Mouse (Mus musculus): ENCODE data around the gene Sik1. TPM values are rescaled to one million over a fixed set of nuclear protein-coding genes. Genes with fewer than 3 reads are reported as not detected.

The Sik1 gene
- polyA plus RNA-seq, 1 experiment: 9.3 TPM

DNA sequence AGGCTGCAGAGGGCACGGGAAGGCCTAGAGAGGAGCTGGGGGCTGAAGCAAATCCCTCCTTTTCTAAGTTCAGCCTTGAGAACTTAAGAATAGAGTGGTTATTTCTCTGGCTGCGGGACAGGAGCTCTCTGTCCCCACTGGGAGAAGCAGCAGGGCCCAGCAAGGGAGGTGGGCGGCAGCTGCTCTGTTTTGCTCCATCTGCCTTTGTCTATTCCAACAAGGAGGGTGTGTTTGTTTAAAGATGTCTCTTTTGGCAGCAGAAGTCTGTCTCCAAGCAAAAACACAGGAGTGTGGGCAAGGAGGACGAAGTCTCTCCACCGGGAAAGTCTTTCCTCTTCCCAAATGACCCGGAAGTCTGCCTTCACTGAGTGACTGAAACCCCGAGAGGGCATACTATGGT is 18.8 kb downstream of the Sik1 start:
- TF ChIP-seq MAX (IDR thresholded peaks at IDR 0.05): no peak
- TF ChIP-seq MYOG (IDR thresholded peaks at IDR 0.05; ENCODE audit: control insufficient read depth, extremely low read depth, insufficient read length): no peak
- no peak for TF ChIP-seq USF1 (IDR thresholded peaks at IDR 0.05; ENCODE audit: low read depth)
- no peak for TF ChIP-seq CEBPB (IDR thresholded peaks at IDR 0.05; ENCODE audit: low read depth)
- no peak for TF ChIP-seq CTCF (IDR thresholded peaks at IDR 0.05; ENCODE audit: control insufficient read depth, insufficient read depth, insufficient read length)
- Histone ChIP-seq H3K36me3 (ENCODE audit: control insufficient read depth, insufficient read depth) (no peaks in the 10 kb centered on the region), H3K79me3 (ENCODE audit: low read depth) (no peaks in the 10 kb centered on the region), H3K27me3 (ENCODE audit: control insufficient read depth, insufficient read depth, insufficient read length) (no peaks in the 10 kb centered on the region), H3K79me2 (ENCODE audit: control insufficient read depth, insufficient read depth) (no peaks in the 10 kb centered on the region), H3ac (ENCODE audit: control insufficient read depth, insufficient read length, low read depth) (no peak overlapping the region), H3K4me3 (ENCODE audit: insufficient read depth, poor library complexity, severe bottlenecking) (no peak overlapping the region)

DNA sequence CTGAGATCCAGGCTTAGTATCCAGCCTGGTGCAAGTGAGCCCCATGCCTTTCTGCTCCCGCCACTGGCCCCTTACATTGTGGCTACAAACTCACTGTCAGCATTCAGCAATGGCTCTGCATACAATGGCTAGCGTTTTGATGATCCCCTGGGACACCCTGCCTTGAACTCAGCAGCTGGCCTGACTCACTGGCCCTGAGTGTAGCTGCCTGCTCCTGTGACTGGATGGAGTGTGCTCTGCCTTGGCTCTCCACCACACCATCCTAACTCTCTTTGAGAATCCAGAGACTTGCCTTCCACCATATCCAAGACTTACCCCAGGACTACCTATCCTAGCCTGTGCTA is 19.4 kb downstream of the Sik1 start:
- Histone ChIP-seq H3K79me2 (ENCODE audit: control insufficient read depth, insufficient read depth) (no peaks in the 10 kb centered on the region), H3K36me3 (ENCODE audit: control insufficient read depth, insufficient read depth) (no peaks in the 10 kb centered on the region), H3K79me3 (ENCODE audit: low read depth) (no peaks in the 10 kb centered on the region), H3K4me3 (ENCODE audit: insufficient read depth, poor library complexity, severe bottlenecking) (no peak overlapping the region), H3K27me3 (ENCODE audit: control insufficient read depth, insufficient read depth, insufficient read length) (no peaks in the 10 kb centered on the region), H3ac (ENCODE audit: control insufficient read depth, insufficient read length, low read depth) (no peak overlapping the region)
- no peak for TF ChIP-seq CEBPB (IDR thresholded peaks at IDR 0.05; ENCODE audit: low read depth)
- TF ChIP-seq MYOD1 (IDR thresholded peaks at IDR 0.05; ENCODE audit: control insufficient read depth, insufficient read length, low read depth): peak; percentile 55

- Histone ChIP-seq H3K79me2 (ENCODE audit: control insufficient read depth, insufficient read depth) (no peaks in the 10 kb centered on the region), H3ac (ENCODE audit: control insufficient read depth, insufficient read length, low read depth) (no peak overlapping the region), H3K36me3 (ENCODE audit: control insufficient read depth, insufficient read depth) (no peaks in the 10 kb centered on the region), H3K27me3 (ENCODE audit: control insufficient read depth, insufficient read depth, insufficient read length) (no peaks in the 10 kb centered on the region), H3K79me3 (ENCODE audit: low read depth) (no peaks in the 10 kb centered on the region), H3K4me3 (ENCODE audit: insufficient read depth, poor library complexity, severe bottlenecking) (no peak overlapping the region)
- TF ChIP-seq MYOD1 (IDR thresholded peaks at IDR 0.05; ENCODE audit: control insufficient read depth, insufficient read length, low read depth) (no peak), CEBPB (IDR thresholded peaks at IDR 0.05; ENCODE audit: low read depth) (no peak), MYOG (IDR thresholded peaks at IDR 0.05; ENCODE audit: control insufficient read depth, extremely low read depth, insufficient read length) (no peak), MAX (IDR thresholded peaks at IDR 0.05) (no peak), USF1 (IDR thresholded peaks at IDR 0.05; ENCODE audit: low read depth) (no peak), CTCF (IDR thresholded peaks at IDR 0.05; ENCODE audit: control insufficient read depth, insufficient read depth, insufficient read length) (no peak), FOSL1 (IDR thresholded peaks at IDR 0.05; ENCODE audit: insufficient read depth, low read length, poor library complexity, severe bottlenecking) (no peak)
Observed at GRCm38 (mm10) chr17:31835528-31836263, 19.9 kb downstream of the Sik1 start.

DNA sequence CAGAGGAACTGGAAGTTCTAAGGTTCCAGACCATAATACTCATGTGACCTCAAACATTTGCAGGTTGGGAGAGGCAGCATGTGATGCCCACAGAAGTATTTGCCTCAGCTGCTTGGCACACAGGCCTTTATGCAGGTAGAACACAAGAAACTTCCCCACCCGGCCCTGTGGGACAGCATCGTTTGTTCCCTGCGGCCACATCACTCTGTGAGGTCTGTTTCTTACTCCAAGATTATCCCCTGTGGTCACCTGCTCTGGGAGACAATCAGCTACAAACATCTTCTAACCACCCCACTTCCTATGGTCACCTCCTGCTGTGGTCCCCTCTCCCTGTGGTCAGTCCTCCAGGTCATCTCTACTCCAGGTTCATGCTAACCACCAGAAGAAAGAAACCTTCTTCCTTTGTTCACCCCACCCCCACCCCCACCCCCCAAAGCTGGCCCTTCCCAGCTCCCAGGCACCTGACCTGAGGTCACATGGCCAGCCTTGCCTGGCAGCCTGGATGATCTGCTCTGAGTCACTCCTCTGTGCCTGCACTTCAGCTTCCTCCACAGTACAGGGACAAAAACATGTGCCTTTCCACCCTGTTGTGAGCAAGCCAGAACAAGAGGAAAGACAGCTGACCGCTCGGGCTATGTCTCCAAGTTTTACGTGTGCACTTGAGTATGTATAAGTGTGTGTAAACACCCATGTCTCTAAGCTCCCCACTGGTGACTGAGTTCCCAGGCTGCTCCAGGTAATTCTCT is 21.1 kb downstream of the Sik1 start:
- TF ChIP-seq CTCF (IDR thresholded peaks at IDR 0.05; ENCODE audit: control insufficient read depth, insufficient read depth, insufficient read length) (no peak), MYOG (IDR thresholded peaks at IDR 0.05; ENCODE audit: control insufficient read depth, extremely low read depth, insufficient read length) (no peak), MAX (IDR thresholded peaks at IDR 0.05) (no peak), CEBPB (IDR thresholded peaks at IDR 0.05; ENCODE audit: low read depth) (no peak), USF1 (IDR thresholded peaks at IDR 0.05; ENCODE audit: low read depth) (peak; percentile 79)
- H3K27me3 ChIP-seq (ENCODE audit: control insufficient read depth, insufficient read depth, insufficient read length): no peaks in the 10 kb centered on the region

DNA sequence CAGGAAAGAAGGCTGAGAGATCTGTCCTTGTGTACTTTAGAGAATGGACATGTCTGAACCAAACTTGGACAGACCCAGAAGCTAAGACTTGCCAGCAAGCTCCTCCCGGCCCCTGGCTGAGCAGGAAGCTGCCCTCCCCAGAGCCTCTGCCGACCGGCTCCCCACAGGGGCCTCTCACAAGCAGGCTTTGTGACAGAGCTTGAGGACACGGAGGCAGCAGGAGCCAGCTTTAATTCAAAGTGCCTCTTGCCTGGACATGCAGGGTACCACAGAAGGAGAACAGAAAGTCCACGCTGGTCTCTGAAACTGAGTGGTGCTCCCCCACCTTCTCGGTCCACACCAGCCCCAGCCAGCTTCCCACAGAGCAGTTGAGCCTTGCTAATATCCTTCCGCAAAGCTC is 21.9 kb downstream of the Sik1 start:
- Histone ChIP-seq H3K79me3 (ENCODE audit: low read depth) (no peaks in the 10 kb centered on the region), H3K36me3 (ENCODE audit: control insufficient read depth, insufficient read depth) (no peaks in the 10 kb centered on the region)
- no peak for TF ChIP-seq USF1 (IDR thresholded peaks at IDR 0.05; ENCODE audit: low read depth)
- no peak for TF ChIP-seq FOSL1 (IDR thresholded peaks at IDR 0.05; ENCODE audit: insufficient read depth, low read length, poor library complexity, severe bottlenecking)
- TF ChIP-seq CTCF (IDR thresholded peaks at IDR 0.05; ENCODE audit: control insufficient read depth, insufficient read depth, insufficient read length): no peak
- no peak for TF ChIP-seq MAX (IDR thresholded peaks at IDR 0.05)
- no peak for TF ChIP-seq CEBPB (IDR thresholded peaks at IDR 0.05; ENCODE audit: low read depth)
- no peak for TF ChIP-seq MYOG (IDR thresholded peaks at IDR 0.05; ENCODE audit: control insufficient read depth, extremely low read depth, insufficient read length)
- TF ChIP-seq MYOD1 (IDR thresholded peaks at IDR 0.05; ENCODE audit: control insufficient read depth, insufficient read length, low read depth): no peak

More for the DNA sequence above, 21.1 kb downstream of the Sik1 start:
- no peaks in the 10 kb centered on the region for H3K36me3 ChIP-seq (ENCODE audit: control insufficient read depth, insufficient read depth)
- no peak overlapping the region for H3K4me3 ChIP-seq (ENCODE audit: insufficient read depth, poor library complexity, severe bottlenecking)
- H3ac ChIP-seq (ENCODE audit: control insufficient read depth, insufficient read length, low read depth): no peak overlapping the region
- no peaks in the 10 kb centered on the region for H3K79me3 ChIP-seq (ENCODE audit: low read depth)
- no peaks in the 10 kb centered on the region for H3K79me2 ChIP-seq (ENCODE audit: control insufficient read depth, insufficient read depth)

DNA sequence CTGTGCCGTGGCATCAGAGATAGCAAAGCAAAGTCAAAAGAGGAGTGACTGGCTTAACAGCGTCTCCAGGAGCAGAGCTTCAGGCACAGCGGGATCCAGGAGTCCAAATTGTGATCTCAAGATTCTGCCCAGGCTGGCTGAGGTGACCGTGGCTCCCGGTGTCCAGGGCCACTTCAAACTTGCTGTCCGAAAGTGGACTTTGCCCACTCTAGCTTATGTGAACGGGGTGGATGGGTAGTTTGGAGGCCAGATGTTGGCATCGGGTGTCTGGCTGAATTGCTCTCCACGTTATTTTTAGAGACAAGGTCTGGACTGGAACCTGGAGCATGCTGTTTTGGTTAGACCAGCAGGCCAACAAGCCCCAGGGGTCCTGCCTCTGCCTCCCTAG is 23.0 kb downstream of the Sik1 start:
- H3K27me3 ChIP-seq (ENCODE audit: control insufficient read depth, insufficient read depth, insufficient read length): no peaks in the 10 kb centered on the region
- no peak for TF ChIP-seq USF1 (IDR thresholded peaks at IDR 0.05; ENCODE audit: low read depth)
- no peak for TF ChIP-seq MYOG (IDR thresholded peaks at IDR 0.05; ENCODE audit: control insufficient read depth, extremely low read depth, insufficient read length)
- no peak for TF ChIP-seq CTCF (IDR thresholded peaks at IDR 0.05; ENCODE audit: control insufficient read depth, insufficient read depth, insufficient read length)
- TF ChIP-seq FOSL1 (IDR thresholded peaks at IDR 0.05; ENCODE audit: insufficient read depth, low read length, poor library complexity, severe bottlenecking): no peak
- no peak for TF ChIP-seq CEBPB (IDR thresholded peaks at IDR 0.05; ENCODE audit: low read depth)
- no peaks in the 10 kb centered on the region for H3K79me2 ChIP-seq (ENCODE audit: control insufficient read depth, insufficient read depth)
- no peaks in the 10 kb centered on the region for H3K79me3 ChIP-seq (ENCODE audit: low read depth)
- no peak overlapping the region for H3ac ChIP-seq (ENCODE audit: control insufficient read depth, insufficient read length, low read depth)
- no peak overlapping the region for H3K4me3 ChIP-seq (ENCODE audit: insufficient read depth, poor library complexity, severe bottlenecking)
- no peaks in the 10 kb centered on the region for H3K36me3 ChIP-seq (ENCODE audit: control insufficient read depth, insufficient read depth)

More for the DNA sequence above, 21.9 kb downstream of the Sik1 start:
- no peak overlapping the region for H3ac ChIP-seq (ENCODE audit: control insufficient read depth, insufficient read length, low read depth)
- H3K27me3 ChIP-seq (ENCODE audit: control insufficient read depth, insufficient read depth, insufficient read length): no peaks in the 10 kb centered on the region
- H3K4me3 ChIP-seq (ENCODE audit: insufficient read depth, poor library complexity, severe bottlenecking): no peak overlapping the region
- H3K79me2 ChIP-seq (ENCODE audit: control insufficient read depth, insufficient read depth): no peaks in the 10 kb centered on the region
